In genomic region chrX:74067891-74068290, GRCm38 (mm10) we compare ENCODE assay signal across 13 mouse cellular contexts. TPM values are rescaled to one million over a fixed set of nuclear protein-coding genes. Genes with fewer than 3 reads are reported as not detected.
DNase-seq lines count a peak whose midpoint lies in the region; ATAC-seq and TF ChIP-seq lines count a peak whose summit lies in the region.
"Had no signal": no experiment of that assay in that cellular context is flagged by ENCODE, and none has a peak within 500 bp of the region (broad histone marks: within the 10 kb centered on the region; RNA-seq: fewer than 3 reads in every experiment).

No protein-coding gene starts in this region.

- intact Hi-C loops in heart, postnatal 36 days (cut with DNase I): no loop called here

- no peak overlapping the region for H3K4me2 ChIP-seq in hindbrain, postnatal 0 days (ENCODE audit: low read depth, low read length)
- H3K4me2 ChIP-seq in hindbrain, embryonic 14.5 days (replicated peaks): no peak overlapping the region
- H3K4me2 ChIP-seq in forebrain, embryonic 11.5 days (ENCODE audit: low read depth, low read length, severe bottlenecking): no peak overlapping the region
- H3K4me2 ChIP-seq: intestine, embryonic 15.5 days; limb, embryonic 13.5 days had no signal

- no peak for ATAC-seq in hindbrain, postnatal 0 days
- no peak for ATAC-seq in hindbrain, embryonic 14.5 days (ENCODE audit: low FRiP score)
- ATAC-seq in forebrain, embryonic 11.5 days (replicated peaks; ENCODE audit: low FRiP score): no peak
- ATAC-seq: intestine, embryonic 15.5 days had no signal

- no peaks in the 10 kb centered on the region for H3K36me3 ChIP-seq in hindbrain, postnatal 0 days (ENCODE audit: insufficient read depth, low read length)
- peaks cover 4% of the 10 kb centered on the region; the same call in 1 of the 2 replicates for H3K36me3 ChIP-seq in hindbrain, embryonic 14.5 days (replicated peaks; ENCODE audit: control insufficient read depth, insufficient read depth)
- H3K36me3 ChIP-seq in forebrain, embryonic 11.5 days (ENCODE audit: control insufficient read depth, insufficient read depth, low read length): no peaks in the 10 kb centered on the region
- H3K36me3 ChIP-seq: intestine, embryonic 15.5 days; limb, embryonic 13.5 days had no signal

- no peak for TF ChIP-seq CTCF in hindbrain, postnatal 0 days (IDR thresholded peaks at IDR 0.05; ENCODE audit: low read depth)

- no peak overlapping the region for H3K9ac ChIP-seq in hindbrain, postnatal 0 days (replicated peaks; ENCODE audit: low read length)
- H3K9ac ChIP-seq in hindbrain, embryonic 14.5 days: no peak overlapping the region
- no peak overlapping the region for H3K9ac ChIP-seq in forebrain, embryonic 11.5 days (ENCODE audit: low read length)
- H3K9ac ChIP-seq: intestine, embryonic 15.5 days; limb, embryonic 13.5 days had no signal

- H3K27me3 ChIP-seq in hindbrain, postnatal 0 days (ENCODE audit: insufficient read depth, low read length): no peaks in the 10 kb centered on the region
- H3K27me3 ChIP-seq in hindbrain, embryonic 14.5 days (ENCODE audit: control insufficient read depth, insufficient read depth, low read length): no peaks in the 10 kb centered on the region
- H3K27me3 ChIP-seq in forebrain, embryonic 11.5 days (ENCODE audit: control insufficient read depth, insufficient read depth, low read length): no peaks in the 10 kb centered on the region
- H3K27me3 ChIP-seq: CH12.LX; intestine, embryonic 15.5 days; limb, embryonic 13.5 days had no signal

- H3K4me1 ChIP-seq in hindbrain, postnatal 0 days (ENCODE audit: insufficient read depth, low read length): no peaks in the 10 kb centered on the region
- no peaks in the 10 kb centered on the region for H3K4me1 ChIP-seq in hindbrain, embryonic 14.5 days (replicated peaks; ENCODE audit: control insufficient read depth, insufficient read depth, low read length)
- H3K4me1 ChIP-seq in forebrain, embryonic 11.5 days (replicated peaks; ENCODE audit: control insufficient read depth, insufficient read depth, low read length): no peaks in the 10 kb centered on the region
- H3K4me1 ChIP-seq: intestine, embryonic 15.5 days; limb, embryonic 13.5 days had no signal

- 64% methylated on average over 9 of the region's 9 CpGs for WGBS in hindbrain, postnatal 0 days
- WGBS in hindbrain, embryonic 14.5 days: 84% methylated on average over 9 of the region's 9 CpGs
- 88% methylated on average over 9 of the region's 9 CpGs for WGBS in forebrain, embryonic 11.5 days

- H3K27ac ChIP-seq in hindbrain, postnatal 0 days: no peak overlapping the region
- H3K27ac ChIP-seq in hindbrain, embryonic 14.5 days: no peak overlapping the region
- H3K27ac ChIP-seq in forebrain, embryonic 11.5 days (ENCODE audit: low read depth, low read length): no peak overlapping the region
- H3K27ac ChIP-seq: intestine, embryonic 15.5 days; limb, embryonic 13.5 days had no signal

- DNase-seq in hindbrain, postnatal 0 days (ENCODE audit: low spot score): peak; percentile 11
- no peak for DNase-seq in hindbrain, embryonic 14.5 days (ENCODE audit: low spot score)
- peak; percentile 14 for DNase-seq in adrenal gland, adult 8-10 months
- peak; percentile 45 for DNase-seq in cerebellum, adult 9-11 months
- DNase-seq in heart, postnatal 36 days: peak; percentile 23 to 28
- no peak for DNase-seq in spleen, adult 12 weeks (ENCODE audit: low spot score)
- no peak for DNase-seq in MN1 (ENCODE audit: low spot score)
- no peak for DNase-seq in forebrain, embryonic 11.5 days (ENCODE audit: low spot score)

- H3K9me3 ChIP-seq in hindbrain, postnatal 0 days (ENCODE audit: low read length): no peaks in the 10 kb centered on the region
- H3K9me3 ChIP-seq in hindbrain, embryonic 14.5 days (ENCODE audit: control insufficient read depth, low read length): no peaks in the 10 kb centered on the region
- H3K9me3 ChIP-seq in forebrain, embryonic 11.5 days (ENCODE audit: control insufficient read depth, low read length): no peaks in the 10 kb centered on the region
- H3K9me3 ChIP-seq: intestine, embryonic 15.5 days; limb, embryonic 13.5 days had no signal

- H3K4me3 ChIP-seq in hindbrain, postnatal 0 days (ENCODE audit: low read length): no peak overlapping the region
- H3K4me3 ChIP-seq in hindbrain, embryonic 14.5 days (replicated peaks; ENCODE audit: low read length): no peak overlapping the region
- no peak overlapping the region for H3K4me3 ChIP-seq in forebrain, embryonic 11.5 days (ENCODE audit: low read depth, low read length)
- H3K4me3 ChIP-seq: erythroblast, embryonic 14.5 days; intestine, embryonic 15.5 days; limb, embryonic 13.5 days had no signal

RNA-seq across cellular contexts. Expression of gene Irak1, which starts 44.2 kb away (rescaled TPM):
- total RNA-seq in hindbrain, postnatal 0 days (2014; rRNA removed): 57.6 and 71.0 TPM in 2 replicates
- 38.7 and 39.2 TPM in 2 replicates for polyA plus RNA-seq in hindbrain, postnatal 0 days (2015; fragmentation: Nextera tagmentation; extraction: Ambion mirVana)
- 30.9 and 31.2 TPM in 2 replicates for polyA plus RNA-seq in hindbrain, embryonic 14.5 days (2014; fragmentation: Nextera tagmentation; extraction: Ambion mirVana)
- total RNA-seq in adrenal gland, adult 8-10 months (2022): 100 to 1,000 TPM; 109 to 154 (median 129) TPM
- total RNA-seq in heart, postnatal 36 days (2021): 10 to 100 TPM; 54.1 to 60.7 TPM
- polyA plus RNA-seq in forebrain, embryonic 11.5 days (2014; fragmentation: Nextera tagmentation; extraction: Ambion mirVana): 49.1 and 56.7 TPM in 2 replicates

RNA-seq across cellular contexts. Expression of gene Opn1mw, which starts 59.4 kb away (rescaled TPM):
- not detected in 2 replicates for total RNA-seq in hindbrain, postnatal 0 days (2014; rRNA removed)
- polyA plus RNA-seq in hindbrain, postnatal 0 days (2015; fragmentation: Nextera tagmentation; extraction: Ambion mirVana): 0.14 TPM in 1 of 2 replicates, not detected in the other
- not detected in 2 replicates for polyA plus RNA-seq in hindbrain, embryonic 14.5 days (2014; fragmentation: Nextera tagmentation; extraction: Ambion mirVana)
- total RNA-seq in adrenal gland, adult 8-10 months (2022): not detected
- not detected for total RNA-seq in heart, postnatal 36 days (2021)
- polyA plus RNA-seq in forebrain, embryonic 11.5 days (2014; fragmentation: Nextera tagmentation; extraction: Ambion mirVana): not detected in 2 replicates
- total RNA-seq: CH12.LX had no signal
- polyA plus RNA-seq: erythroblast, embryonic 14.5 days; intestine, embryonic 15.5 days; limb, embryonic 13.5 days; small intestine, adult 2 months had no signal

Comparison
In these comparisons a context has a peak if more than half of its experiments do, and no peak if none do; other contexts are left out.
1. DNase-seq: peak in hindbrain, postnatal 0 days (single experiment), adrenal gland, adult 8-10 months (single experiment), cerebellum, adult 9-11 months (single experiment) and heart, postnatal 36 days (2 of 2); none in hindbrain, embryonic 14.5 days (single experiment), spleen, adult 12 weeks (single experiment), MN1 (single experiment) and forebrain, embryonic 11.5 days (single experiment).